Mouse (Mus musculus) ES-E14 (cell line): Measurements from ENCODE around the gene Myrf. TPM values are rescaled to one million over a fixed set of nuclear protein-coding genes. Genes with fewer than 3 reads are reported as not detected.

ENCODE experiments used
- DNase-seq: peaks from one replicate; pipeline ENCODE4 v3.0.0-alpha.2; 2013; ENCODE audit warnings: low read depth, low spot score
- H3K27ac ChIP-seq: 2 replicates; pipeline ENCODE4 v1.5.1; 2012; ENCODE audit warnings: low read depth, mild to moderate bottlenecking, low read length, moderate library complexity, mixed read lengths; ENCODE audit not compliant: poor library complexity, insufficient read depth, severe bottlenecking
- H3K36me3 ChIP-seq: 2 replicates; pipeline ENCODE4 v1.6.1; 2012; ENCODE audit warnings: mild to moderate bottlenecking, low read length, moderate library complexity, mixed read lengths; ENCODE audit not compliant: control insufficient read depth, poor library complexity, insufficient read depth, severe bottlenecking
- H3K4me1 ChIP-seq, 2 experiments: fragments of 150-350 bp in 1 of 2; sonication (generic) in 1 of 2; 2 replicates each; pipeline ENCODE4 v1.6.1; 2012; ENCODE audit warnings: low read length in 2 of 2, mild to moderate bottlenecking in 1 of 2, mixed read lengths in 1 of 2; ENCODE audit not compliant: control insufficient read depth in 2 of 2, insufficient read depth in 2 of 2, poor library complexity in 1 of 2
- H3K4me3 ChIP-seq, 2 experiments: fragments of 150-350 bp in 1 of 2; sonication (generic) in 1 of 2; 2 replicates each; pipeline ENCODE4 v1.5.1; 2012; ENCODE audit warnings: low read length in 2 of 2, low read depth in 1 of 2, mild to moderate bottlenecking in 1 of 2, mixed read lengths in 1 of 2; ENCODE audit not compliant: insufficient read depth in 1 of 2, poor library complexity in 1 of 2, severe bottlenecking in 1 of 2
- H3K9ac ChIP-seq: 2 replicates; pipeline ENCODE4 v1.6.1; 2012; ENCODE audit warnings: low read depth, mild to moderate bottlenecking, low read length, mixed read lengths; ENCODE audit not compliant: poor library complexity, insufficient read depth, severe bottlenecking
- H3K9me3 ChIP-seq: fragments of 150-350 bp; sonication (generic); 2 replicates; pipeline ENCODE4 v1.6.1; 2012; ENCODE audit warnings: low read depth, mild to moderate bottlenecking, low read length; ENCODE audit not compliant: control insufficient read depth, insufficient read depth
- CHD2 ChIP-seq: IDR thresholded peaks from 2 replicates; pipeline ENCODE4 v1.6.1; 2014; ENCODE audit warnings: mild to moderate bottlenecking, low read depth, low read length, inconsistent platforms
- HCFC1 ChIP-seq: IDR thresholded peaks from 2 replicates; pipeline ENCODE4 v1.6.1; 2012; ENCODE audit warnings: low read length, inconsistent platforms, borderline replicate concordance; ENCODE audit not compliant: insufficient read depth
- MAFK ChIP-seq: IDR thresholded peaks from 2 replicates; pipeline ENCODE4 v1.6.1; 2014; ENCODE audit warnings: mild to moderate bottlenecking, low read depth, low read length, inconsistent platforms; ENCODE audit not compliant: insufficient read depth
- ZC3H11A ChIP-seq: IDR thresholded peaks from 2 replicates; pipeline ENCODE4 v1.6.1; 2012; ENCODE audit warnings: low read depth, mild to moderate bottlenecking, inconsistent platforms, low read length, borderline replicate concordance
- ZNF384 ChIP-seq: IDR thresholded peaks from 2 replicates; pipeline ENCODE4 v1.6.1; 2012; ENCODE audit warnings: low read depth, low read length, inconsistent platforms
- in situ Hi-C, 2 experiments: fragments of 600-800 bp; cut with MboI; formaldehyde crosslinking; loops; one replicate each; pipeline ENCODE4 v1.15.1; 2025; ENCODE audit warnings: low sequenced_read_pairs in 2 of 2, inconsistent platforms in 1 of 2; ENCODE audit not compliant: unreplicated experiment in 2 of 2
- total RNA-seq: library from RNA; depleted of rRNA; stranded (reverse); fragments of 300-350 nt; gene quantifications from 2 replicates; pipeline ENCODE4 v1.2.3, GENCODE M21; 2012

Myrf gene
- total RNA-seq, 1 experiment: 35.9 TPM

GRCm38 (mm10) chr19:10221585-10221984, 19.0 kb downstream of the Myrf start:
- Histone ChIP-seq H3K27ac (no peak overlapping the region), H3K4me3 (no peak overlapping the region), H3K9ac (no peak overlapping the region), H3K36me3 (peaks cover 60% of the 10 kb centered on the region), H3K4me1 (peaks cover 7 to 46% of the 10 kb centered on the region in 2 experiments; a peak in 3 of 4 replicates), H3K9me3 (no peaks in the 10 kb centered on the region)
- TF ChIP-seq ZNF384 (no peak), CHD2 (no peak), HCFC1 (no peak), MAFK (no peak), ZC3H11A (no peak)
- DNase-seq: no peak
- in situ Hi-C loops: no loop called here

GRCm38 (mm10) chr19:10219593-10219992, 21.0 kb downstream of the Myrf start:
- in situ Hi-C loops: no loop called here
- Histone ChIP-seq H3K4me1 (peaks cover 7 to 50% of the 10 kb centered on the region in 2 experiments; a peak in 3 of 4 replicates), H3K9ac (no peak overlapping the region), H3K4me3 (no peak overlapping the region), H3K27ac (no peak overlapping the region), H3K36me3 (peaks cover 75% of the 10 kb centered on the region), H3K9me3 (no peaks in the 10 kb centered on the region)
- DNase-seq: no peak
- no peak for TF ChIP-seq HCFC1
- no peak for TF ChIP-seq MAFK
- no peak for TF ChIP-seq ZNF384
- no peak for TF ChIP-seq ZC3H11A
- no peak for TF ChIP-seq CHD2

GRCm38 (mm10) chr19:10219108-10219507, 21.4 kb downstream of the Myrf start:
- DNase-seq: peak; percentile 48
- H3K27ac ChIP-seq: no peak overlapping the region
- TF ChIP-seq HCFC1 (no peak), CHD2 (no peak), ZNF384 (no peak), ZC3H11A (no peak), MAFK (no peak)

GRCm38 (mm10) chr19:10216101-10216500, 24.4 kb downstream of the Myrf start:
- no peaks in the 10 kb centered on the region for H3K9me3 ChIP-seq
- H3K36me3 ChIP-seq: peaks cover 86% of the 10 kb centered on the region
- in situ Hi-C loops: no loop called here
- no peak for TF ChIP-seq CHD2
- no peak for TF ChIP-seq MAFK
- TF ChIP-seq HCFC1: no peak
- no peak for TF ChIP-seq ZNF384
- no peak for TF ChIP-seq ZC3H11A
- H3K4me1 ChIP-seq: peaks cover 0 to 33% of the 10 kb centered on the region in 2 experiments; a peak in 2 of 4 replicates
- H3K4me3 ChIP-seq: no peak overlapping the region
- DNase-seq: no peak
- no peak overlapping the region for H3K27ac ChIP-seq
- H3K9ac ChIP-seq: no peak overlapping the region

More at GRCm38 (mm10) chr19:10219108-10219507, 21.4 kb downstream of the Myrf start:
- Histone ChIP-seq H3K9ac (no peak overlapping the region), H3K9me3 (no peaks in the 10 kb centered on the region), H3K4me1 (peaks cover 5 to 46% of the 10 kb centered on the region in 2 experiments; a peak in 3 of 4 replicates), H3K4me3 (no peak overlapping the region), H3K36me3 (peaks cover 74% of the 10 kb centered on the region)
- in situ Hi-C loops: no loop called here
